Mouse (Mus musculus) T-helper 2 cell (primary cell): ENCODE measurements at regions not wholly inside any gene's neighbourhood (a gene's known extent, or its start where the extent isn't known, plus 50 kb on each side); places are given as distances from the start of the nearest gene placed in this dataset.

Experiments used
- in situ Hi-C: fragments of 300-600 bp; cut with MboI, MseI; formaldehyde crosslinking; loops from one replicate; pipeline ENCODE4 v1.15.1; 2025; ENCODE audit warnings: high pct_unique_total_duplicates

- in situ Hi-C loops, result no loop called here
Measured at GRCm38 (mm10) chr2:106256012-106256411, 252.7 kb upstream of the Dnajc24 start.

GRCm38 (mm10) chr2:106234358-106234757 lies 231.0 kb upstream of the Dnajc24 start:
- in situ Hi-C loops, result loop anchor here (10.0 kb wide), 1 partner anchor 1420 kb away; no protein-coding TSS in a partner anchor

GRCm38 (mm10) chr2:106231136-106231535 lies 227.8 kb upstream of the Dnajc24 start:
- in situ Hi-C loops, result loop anchor here (10.0 kb wide), 1 partner anchor 1424 kb away; no protein-coding TSS in a partner anchor

- in situ Hi-C loops, result loop anchor here (10.0 kb wide), 1 partner anchor 1425 kb away; no protein-coding TSS in a partner anchor
Measured at GRCm38 (mm10) chr2:106230021-106230420, 226.7 kb upstream of the Dnajc24 start.

- in situ Hi-C loops, result no loop called here
Measured at GRCm38 (mm10) chr2:106228249-106228648, 224.9 kb upstream of the Dnajc24 start.

GRCm38 (mm10) chr2:106216169-106216568 lies 212.8 kb upstream of the Dnajc24 start:
- in situ Hi-C loops, result no loop called here

- in situ Hi-C loops, result no loop called here
Measured at GRCm38 (mm10) chr2:106213740-106214139, 210.4 kb upstream of the Dnajc24 start.

GRCm38 (mm10) chr2:106210773-106211172 lies 207.4 kb upstream of the Dnajc24 start:
- in situ Hi-C loops, result no loop called here

- in situ Hi-C loops, result no loop called here
Measured at GRCm38 (mm10) chr2:106208767-106209250, 205.5 kb upstream of the Dnajc24 start.

GRCm38 (mm10) chr2:106200130-106200529 lies 196.8 kb upstream of the Dnajc24 start:
- in situ Hi-C loops, result no loop called here

GRCm38 (mm10) chr2:106195170-106195569 lies 191.8 kb upstream of the Dnajc24 start:
- in situ Hi-C loops, result no loop called here

GRCm38 (mm10) chr2:106194369-106195023 lies 191.1 kb upstream of the Dnajc24 start:
- in situ Hi-C loops, result no loop called here

GRCm38 (mm10) chr2:106193889-106194347 lies 190.6 kb upstream of the Dnajc24 start:
- in situ Hi-C loops, result no loop called here

- in situ Hi-C loops, result no loop called here
Measured at GRCm38 (mm10) chr2:106190579-106191322, 187.4 kb upstream of the Dnajc24 start.

GRCm38 (mm10) chr2:106183651-106184050 lies 180.3 kb upstream of the Dnajc24 start:
- in situ Hi-C loops, result no loop called here

- in situ Hi-C loops, result no loop called here
Measured at GRCm38 (mm10) chr2:106182051-106182450, 178.7 kb upstream of the Dnajc24 start.

- in situ Hi-C loops, result no loop called here
Measured at GRCm38 (mm10) chr2:106162681-106163080, 159.3 kb upstream of the Dnajc24 start.

GRCm38 (mm10) chr2:106161877-106162276 lies 158.5 kb upstream of the Dnajc24 start:
- in situ Hi-C loops, result no loop called here

GRCm38 (mm10) chr2:106149701-106150100 lies 146.4 kb upstream of the Dnajc24 start:
- in situ Hi-C loops, result no loop called here

- in situ Hi-C loops, result no loop called here
Measured at GRCm38 (mm10) chr2:106140931-106141330, 137.6 kb upstream of the Dnajc24 start.

- in situ Hi-C loops, result no loop called here
Measured at GRCm38 (mm10) chr2:106101002-106101401, 97.7 kb upstream of the Dnajc24 start.

- in situ Hi-C loops, result loop anchor here (25.0 kb wide), 1 partner anchor 749 kb away; no protein-coding TSS in a partner anchor
Measured at GRCm38 (mm10) chr2:106086121-106086520, 82.8 kb upstream of the Dnajc24 start.
